Mouse (Mus musculus): Measurements from ENCODE around the gene Tmem91. TPM values are rescaled to one million over a fixed set of nuclear protein-coding genes. Genes with fewer than 3 reads are reported as not detected.

Gene Tmem91
- polyA plus RNA-seq, 1 experiment from 2014 or later: 1.1 TPM

DNA sequence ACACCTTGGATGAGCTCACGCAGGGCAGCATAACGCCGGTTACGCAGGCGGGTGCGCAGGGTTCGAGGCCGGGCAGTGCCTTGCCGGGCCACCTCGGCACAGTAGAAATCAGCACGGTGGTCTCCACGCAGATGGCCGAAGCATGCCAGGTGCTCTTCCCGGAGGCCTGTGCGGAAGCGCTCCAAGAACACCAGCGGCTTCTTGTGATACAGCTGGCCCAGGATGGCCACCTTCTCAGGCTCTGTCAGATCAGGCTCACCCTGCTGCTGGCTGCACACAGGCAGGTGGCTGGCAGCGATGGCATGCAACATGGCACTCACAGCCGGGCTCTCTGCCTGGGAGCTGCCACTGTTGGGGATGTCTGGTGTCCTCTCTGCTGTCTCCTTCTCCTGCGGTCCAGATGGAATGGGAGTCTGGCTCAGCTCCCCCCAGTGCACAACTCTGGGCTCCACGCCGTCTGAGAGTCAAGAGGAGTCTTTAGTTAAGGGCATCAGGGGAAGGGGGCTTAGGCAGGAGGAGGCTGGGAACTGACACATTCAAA lies 40.8 kb upstream of the Tmem91 start:
- DNase-seq (ENCODE audit: low spot score): no peak
- no peak for ATAC-seq (replicated peaks; ENCODE audit: low FRiP score, low read depth)
- 96% methylated on average over 22 of the region's 22 CpGs for WGBS
- TF ChIP-seq CTCF (IDR thresholded peaks at IDR 0.05; ENCODE audit: low read depth): no peak
- Histone ChIP-seq H3K36me3 (ENCODE audit: insufficient read depth, low read length) (peaks cover 47% of the 10 kb centered on the region), H3K4me2 (ENCODE audit: low read length) (no peak overlapping the region), H3K27ac (no peak overlapping the region), H3K4me3 (replicated peaks; ENCODE audit: low read depth, low read length) (no peak overlapping the region), H3K9me3 (replicated peaks; ENCODE audit: low read length) (no peaks in the 10 kb centered on the region), H3K9ac (ENCODE audit: low read depth, low read length) (no peak overlapping the region), H3K27me3 (ENCODE audit: insufficient read depth, low read length) (no peaks in the 10 kb centered on the region), H3K4me1 (replicated peaks; ENCODE audit: insufficient read depth, low read length) (peaks cover 12% of the 10 kb centered on the region; the same call in 1 of the 2 replicates)

DNA sequence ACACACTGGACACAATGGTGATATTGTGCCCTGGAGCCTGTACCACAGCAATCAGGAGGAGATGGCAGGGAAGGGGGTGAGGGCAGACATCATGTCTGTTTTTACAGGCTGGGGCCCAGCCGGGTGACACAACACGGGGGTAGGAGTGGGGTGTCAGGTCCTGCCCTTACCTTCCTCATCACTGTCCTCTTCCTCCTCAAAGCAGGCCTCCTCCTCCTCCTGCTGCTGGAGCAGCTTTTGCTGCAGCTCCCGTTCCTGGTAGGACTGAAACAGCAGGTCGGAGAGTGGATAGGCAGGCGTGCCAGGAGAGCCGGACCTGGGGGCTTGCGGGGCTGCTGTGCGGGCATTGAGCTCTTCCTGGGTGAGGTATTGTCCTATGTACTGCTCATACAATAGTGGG lies 39.6 kb upstream of the Tmem91 start:
- no peak overlapping the region for H3K27ac ChIP-seq
- ATAC-seq (replicated peaks; ENCODE audit: low FRiP score, low read depth) (no peak), DNase-seq (ENCODE audit: low spot score) (no peak)
- H3K9ac ChIP-seq (ENCODE audit: low read depth, low read length): no peak overlapping the region
- no peak overlapping the region for H3K4me2 ChIP-seq (ENCODE audit: low read length)
- 93% methylated on average over 8 of the region's 8 CpGs for WGBS
- H3K36me3 ChIP-seq (ENCODE audit: insufficient read depth, low read length): peaks cover 43% of the 10 kb centered on the region
- H3K9me3 ChIP-seq (replicated peaks; ENCODE audit: low read length): no peaks in the 10 kb centered on the region
- TF ChIP-seq CTCF (IDR thresholded peaks at IDR 0.05; ENCODE audit: low read depth): no peak
- peaks cover 12% of the 10 kb centered on the region for H3K4me1 ChIP-seq (replicated peaks; ENCODE audit: insufficient read depth, low read length)
- no peak overlapping the region for H3K4me3 ChIP-seq (replicated peaks; ENCODE audit: low read depth, low read length)
- H3K27me3 ChIP-seq (ENCODE audit: insufficient read depth, low read length): no peaks in the 10 kb centered on the region

- no peaks in the 10 kb centered on the region for H3K27me3 ChIP-seq (ENCODE audit: insufficient read depth, low read length)
- H3K4me1 ChIP-seq (replicated peaks; ENCODE audit: insufficient read depth, low read length): peaks cover 12% of the 10 kb centered on the region
- no peaks in the 10 kb centered on the region for H3K9me3 ChIP-seq (replicated peaks; ENCODE audit: low read length)
- DNase-seq (ENCODE audit: low spot score) (no peak), ATAC-seq (replicated peaks; ENCODE audit: low FRiP score, low read depth) (no peak)
- TF ChIP-seq CTCF (IDR thresholded peaks at IDR 0.05; ENCODE audit: low read depth): no peak
- H3K4me2 ChIP-seq (ENCODE audit: low read length): no peak overlapping the region
- H3K27ac ChIP-seq: no peak overlapping the region
- H3K9ac ChIP-seq (ENCODE audit: low read depth, low read length): no peak overlapping the region
- no peak overlapping the region for H3K4me3 ChIP-seq (replicated peaks; ENCODE audit: low read depth, low read length)
- WGBS: 83% methylated on average over 9 of the region's 9 CpGs
- H3K36me3 ChIP-seq (ENCODE audit: insufficient read depth, low read length): peaks cover 43% of the 10 kb centered on the region
Observed at GRCm38 (mm10) chr7:25712801-25713200, 37.8 kb upstream of the Tmem91 start.

DNA sequence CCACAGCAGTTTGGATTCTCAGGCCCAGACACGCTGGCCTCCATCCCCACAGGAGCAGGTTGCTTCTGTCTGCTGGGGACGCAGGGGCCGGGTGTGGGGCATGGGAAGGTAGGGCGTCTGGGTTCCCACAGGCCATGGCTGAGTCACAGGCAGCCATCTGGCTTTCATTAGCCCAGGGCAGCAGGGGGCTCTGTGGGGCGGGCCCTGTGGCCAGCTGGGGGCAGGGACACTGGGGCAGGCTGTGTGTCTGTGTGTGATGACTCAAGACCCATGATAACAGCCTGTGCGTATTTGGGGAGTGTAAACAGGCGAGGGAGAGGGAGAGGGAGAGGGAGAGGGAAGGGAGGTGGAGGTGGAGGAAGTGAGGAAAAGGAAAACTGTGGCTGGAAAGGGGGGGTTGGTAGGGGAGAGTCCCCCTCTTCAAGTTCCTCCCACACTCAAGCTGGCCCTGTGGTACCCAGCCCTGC lies 36.8 kb upstream of the Tmem91 start:
- no peak overlapping the region for H3K27ac ChIP-seq
- peaks cover 43% of the 10 kb centered on the region for H3K36me3 ChIP-seq (ENCODE audit: insufficient read depth, low read length)
- H3K4me2 ChIP-seq (ENCODE audit: low read length): no peak overlapping the region
- H3K9me3 ChIP-seq (replicated peaks; ENCODE audit: low read length): no peaks in the 10 kb centered on the region
- no peak overlapping the region for H3K9ac ChIP-seq (ENCODE audit: low read depth, low read length)
- ATAC-seq (replicated peaks; ENCODE audit: low FRiP score, low read depth): no peak
- no peaks in the 10 kb centered on the region for H3K27me3 ChIP-seq (ENCODE audit: insufficient read depth, low read length)
- 34% methylated on average over 6 of the region's 7 CpGs for WGBS
- no peak for DNase-seq (ENCODE audit: low spot score)
- no peak for TF ChIP-seq CTCF (IDR thresholded peaks at IDR 0.05; ENCODE audit: low read depth)
- no peak overlapping the region for H3K4me3 ChIP-seq (replicated peaks; ENCODE audit: low read depth, low read length)
- H3K4me1 ChIP-seq (replicated peaks; ENCODE audit: insufficient read depth, low read length): peaks cover 15% of the 10 kb centered on the region

GRCm38 (mm10) chr7:25711165-25711564 lies 36.2 kb upstream of the Tmem91 start:
- no peak for ATAC-seq (replicated peaks; ENCODE audit: low FRiP score, low read depth)
- H3K27ac ChIP-seq: no peak overlapping the region

DNA sequence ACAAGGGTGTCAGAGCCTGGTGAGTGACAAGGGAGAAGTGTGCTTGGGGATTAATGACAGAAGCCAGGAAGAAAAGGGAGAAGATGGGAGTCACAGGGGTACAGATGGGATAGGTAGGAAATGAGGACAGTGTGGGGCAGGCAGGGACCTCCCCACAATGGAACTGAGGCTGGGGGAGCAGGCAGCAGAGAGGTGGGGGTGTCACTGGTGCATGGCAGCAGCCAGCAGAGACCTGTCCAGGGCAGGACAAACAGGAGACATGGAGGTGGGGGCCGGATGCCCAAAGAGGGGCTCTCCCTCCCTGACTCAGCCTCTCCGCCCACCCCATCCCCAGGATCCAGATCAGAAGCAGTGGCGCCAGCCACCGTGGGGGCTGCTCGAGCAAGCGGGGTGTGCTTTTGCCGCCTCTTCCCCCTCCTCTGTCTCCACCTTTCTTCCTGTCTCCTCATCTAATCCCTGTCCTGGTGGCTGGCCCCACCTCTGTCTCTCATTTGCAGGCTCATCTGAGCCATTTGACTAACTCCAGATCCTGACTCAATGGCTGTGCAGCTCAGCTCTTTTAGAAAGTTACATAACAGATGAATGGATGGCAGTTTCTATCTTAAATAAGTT lies 35.7 kb upstream of the Tmem91 start:
- H3K4me2 ChIP-seq (ENCODE audit: low read length): peak overlapping the region; percentile 3; the same call in 1 of the 2 replicates
- no peak for TF ChIP-seq CTCF (IDR thresholded peaks at IDR 0.05; ENCODE audit: low read depth)

More at GRCm38 (mm10) chr7:25711165-25711564, 36.2 kb upstream of the Tmem91 start:
- no peak for DNase-seq (ENCODE audit: low spot score)
- Histone ChIP-seq H3K4me3 (replicated peaks; ENCODE audit: low read depth, low read length) (no peak overlapping the region), H3K4me2 (ENCODE audit: low read length) (no peak overlapping the region), H3K9me3 (replicated peaks; ENCODE audit: low read length) (no peaks in the 10 kb centered on the region), H3K9ac (ENCODE audit: low read depth, low read length) (no peak overlapping the region), H3K27me3 (ENCODE audit: insufficient read depth, low read length) (no peaks in the 10 kb centered on the region), H3K36me3 (ENCODE audit: insufficient read depth, low read length) (peaks cover 43% of the 10 kb centered on the region), H3K4me1 (replicated peaks; ENCODE audit: insufficient read depth, low read length) (peaks cover 15% of the 10 kb centered on the region)
- 66% methylated on average over 5 of the region's 5 CpGs for WGBS
- no peak for TF ChIP-seq CTCF (IDR thresholded peaks at IDR 0.05; ENCODE audit: low read depth)

More for the DNA sequence above, 35.7 kb upstream of the Tmem91 start:
- Histone ChIP-seq H3K36me3 (ENCODE audit: insufficient read depth, low read length) (peaks cover 39% of the 10 kb centered on the region), H3K9me3 (replicated peaks; ENCODE audit: low read length) (no peaks in the 10 kb centered on the region), H3K4me1 (replicated peaks; ENCODE audit: insufficient read depth, low read length) (peaks cover 19% of the 10 kb centered on the region), H3K9ac (ENCODE audit: low read depth, low read length) (0 out of 2 replicates have a peak overlapping the region, but pooled peaks have one; percentile 35), H3K27me3 (ENCODE audit: insufficient read depth, low read length) (no peaks in the 10 kb centered on the region), H3K4me3 (replicated peaks; ENCODE audit: low read depth, low read length) (no peak overlapping the region), H3K27ac (no peak overlapping the region)
- 8% methylated on average over 7 of the region's 7 CpGs for WGBS
- DNase-seq (ENCODE audit: low spot score): no peak
- ATAC-seq (replicated peaks; ENCODE audit: low FRiP score, low read depth): 0 out of 2 replicates have a peak, but pooled peaks have one; percentile 6
